Mouse (Mus musculus): Measurements from ENCODE around the gene Wdr83. TPM values are rescaled to one million over a fixed set of nuclear protein-coding genes. Genes with fewer than 3 reads are reported as not detected.
"Not testable (repeated sequence)": the region's sequence is repeated elsewhere in the genome, so short reads cannot be mapped to it uniquely, and the experiment has no call there.

Wdr83 gene
- polyA plus RNA-seq, 1 experiment from 2014 or later: 33.1 TPM

DNA sequence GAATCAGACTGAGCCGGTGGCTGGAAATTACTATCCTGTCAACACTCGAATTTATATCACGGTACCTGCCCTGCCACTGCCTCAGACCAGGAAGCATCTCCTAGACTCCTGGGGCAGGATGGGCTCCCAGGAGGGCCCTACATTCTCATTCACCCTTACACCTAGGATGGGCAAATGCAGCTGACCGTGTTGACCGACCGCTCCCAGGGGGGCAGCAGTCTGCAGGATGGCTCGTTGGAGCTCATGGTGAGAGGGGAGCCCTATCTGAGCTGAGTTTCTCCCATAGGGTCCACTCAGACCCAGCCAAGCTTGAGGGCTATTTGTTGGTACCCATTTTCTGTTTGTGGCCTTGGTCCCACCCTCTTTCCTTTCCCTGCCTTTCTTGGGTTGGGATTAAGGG, 14.5 kb upstream of the Wdr83 start:
- WGBS: 94% methylated on average over 7 of the region's 7 CpGs
- Histone ChIP-seq H3K4me3 (no peak overlapping the region), H3K4me2 (no peak overlapping the region), H3K36me3 (peaks cover 24% of the 10 kb centered on the region), H3K27ac (no peak overlapping the region), H3K4me1 (replicated peaks) (no peaks in the 10 kb centered on the region), H3K27me3 (no peaks in the 10 kb centered on the region), H3K9ac (no peak overlapping the region), H3K9me3 (replicated peaks) (no peaks in the 10 kb centered on the region)
- no peak for ATAC-seq (replicated peaks; ENCODE audit: insufficient number of reproducible peaks, insufficient read depth, low FRiP score, low read depth)

- Histone ChIP-seq H3K36me3 (peaks cover 24% of the 10 kb centered on the region), H3K4me2 (no peak overlapping the region), H3K27ac (no peak overlapping the region), H3K9ac (no peak overlapping the region), H3K9me3 (replicated peaks) (no peaks in the 10 kb centered on the region), H3K4me1 (replicated peaks) (no peaks in the 10 kb centered on the region), H3K4me3 (no peak overlapping the region), H3K27me3 (no peaks in the 10 kb centered on the region)
- no peak for ATAC-seq (replicated peaks; ENCODE audit: insufficient number of reproducible peaks, insufficient read depth, low FRiP score, low read depth)
- WGBS: 88% methylated on average over 13 of the region's 13 CpGs
These were observed 13.9 kb upstream of the Wdr83 start for GRCm38 (mm10) chr8:85095051-85095450.

DNA sequence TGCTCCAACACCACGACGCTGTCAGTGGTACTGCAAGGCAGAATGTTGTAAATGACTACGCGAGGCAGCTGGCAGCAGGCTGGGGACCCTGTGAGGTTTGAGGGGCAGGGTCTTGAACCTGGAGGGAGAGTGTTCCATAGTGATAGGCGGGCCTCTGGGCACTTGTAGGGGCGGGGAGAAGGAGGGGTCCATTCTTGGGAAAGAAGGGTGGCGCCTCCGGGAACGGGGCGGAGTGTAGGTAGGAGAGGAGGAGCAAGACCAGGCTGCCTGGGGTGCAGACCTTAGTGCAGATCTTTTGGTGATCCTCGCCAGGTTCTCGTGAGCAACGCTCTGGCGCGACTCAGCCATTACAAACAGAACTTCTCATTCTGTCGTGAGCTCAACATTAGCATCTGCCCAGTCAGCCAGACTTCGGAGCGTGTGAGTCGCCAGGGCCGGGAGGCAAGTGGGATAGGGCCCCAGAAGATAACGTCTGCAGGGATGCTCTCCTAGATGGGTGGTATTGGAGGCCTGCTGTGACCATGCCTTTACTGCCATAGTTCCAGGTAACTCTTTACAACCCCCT, 10.5 kb upstream of the Wdr83 start:
- Histone ChIP-seq H3K36me3 (peaks cover 31% of the 10 kb centered on the region), H3K9me3 (replicated peaks) (no peaks in the 10 kb centered on the region), H3K4me1 (replicated peaks) (no peaks in the 10 kb centered on the region), H3K9ac (no peak overlapping the region), H3K27ac (no peak overlapping the region), H3K4me2 (no peak overlapping the region), H3K4me3 (no peak overlapping the region), H3K27me3 (no peaks in the 10 kb centered on the region)
- ATAC-seq (replicated peaks; ENCODE audit: insufficient number of reproducible peaks, insufficient read depth, low FRiP score, low read depth): no peak
- 40% methylated on average over 21 of the region's 21 CpGs for WGBS

DNA sequence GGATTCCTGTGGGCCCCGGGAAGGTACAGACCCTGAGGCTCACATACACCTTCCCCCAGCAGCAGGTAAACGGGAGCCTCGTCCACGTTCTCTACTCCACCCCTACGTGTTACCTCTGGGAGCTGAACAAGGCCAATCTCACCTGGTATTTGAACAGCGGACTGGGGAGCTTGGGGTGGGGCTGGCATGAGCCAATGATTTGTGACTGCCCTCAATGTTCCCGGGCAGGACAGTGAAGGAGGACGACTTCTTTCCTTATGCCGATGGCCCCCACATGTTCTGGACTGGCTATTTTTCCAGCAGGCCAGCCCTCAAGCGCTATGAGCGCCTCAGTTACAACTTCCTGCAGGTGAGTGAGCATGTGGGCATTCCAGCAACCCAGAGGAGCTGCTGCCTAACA, 9.8 kb upstream of the Wdr83 start:
- Histone ChIP-seq H3K9ac (no peak overlapping the region), H3K4me3 (no peak overlapping the region), H3K4me2 (no peak overlapping the region), H3K4me1 (replicated peaks) (no peaks in the 10 kb centered on the region), H3K27ac (no peak overlapping the region), H3K27me3 (no peaks in the 10 kb centered on the region), H3K36me3 (peaks cover 26% of the 10 kb centered on the region), H3K9me3 (replicated peaks) (no peaks in the 10 kb centered on the region)
- no peak for ATAC-seq (replicated peaks; ENCODE audit: insufficient number of reproducible peaks, insufficient read depth, low FRiP score, low read depth)
- WGBS: 88% methylated on average over 11 of the region's 11 CpGs

- Histone ChIP-seq H3K9me3 (replicated peaks) (no peaks in the 10 kb centered on the region), H3K36me3 (peaks cover 27% of the 10 kb centered on the region; the same call in 1 of the 2 replicates), H3K4me3 (no peak overlapping the region), H3K9ac (no peak overlapping the region), H3K4me1 (replicated peaks) (peaks cover 8% of the 10 kb centered on the region), H3K4me2 (no peak overlapping the region), H3K27me3 (no peaks in the 10 kb centered on the region), H3K27ac (no peak overlapping the region)
- ATAC-seq (replicated peaks; ENCODE audit: insufficient number of reproducible peaks, insufficient read depth, low FRiP score, low read depth): no peak
- WGBS: 66% methylated on average over 2 of the region's 2 CpGs
These were observed 7.7 kb upstream of the Wdr83 start for GRCm38 (mm10) chr8:85088771-85089170.

DNA sequence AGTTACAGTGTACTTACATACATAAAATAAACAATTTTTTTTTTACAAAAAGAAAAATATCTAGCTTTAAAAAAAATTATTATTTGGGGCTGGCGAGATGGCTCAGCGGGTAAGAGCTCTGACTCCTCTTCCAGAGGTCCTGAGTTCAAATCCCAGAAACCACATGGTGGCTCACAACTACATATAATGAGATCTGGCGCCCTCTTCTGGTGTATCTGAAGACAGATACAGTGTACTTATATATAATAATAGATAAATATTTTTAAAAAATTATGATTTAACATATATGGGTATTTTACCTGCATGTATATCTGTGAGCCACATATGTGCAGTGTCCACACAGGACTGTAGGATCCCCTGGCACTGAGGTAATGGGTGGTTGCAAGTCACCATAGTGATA, 5.1 kb upstream of the Wdr83 start:
- H3K36me3 ChIP-seq: peaks cover 23% of the 10 kb centered on the region; the same call in 1 of the 2 replicates
- no peak overlapping the region for H3K27ac ChIP-seq
- 76% methylated on average over 3 of the region's 3 CpGs for WGBS

DNA sequence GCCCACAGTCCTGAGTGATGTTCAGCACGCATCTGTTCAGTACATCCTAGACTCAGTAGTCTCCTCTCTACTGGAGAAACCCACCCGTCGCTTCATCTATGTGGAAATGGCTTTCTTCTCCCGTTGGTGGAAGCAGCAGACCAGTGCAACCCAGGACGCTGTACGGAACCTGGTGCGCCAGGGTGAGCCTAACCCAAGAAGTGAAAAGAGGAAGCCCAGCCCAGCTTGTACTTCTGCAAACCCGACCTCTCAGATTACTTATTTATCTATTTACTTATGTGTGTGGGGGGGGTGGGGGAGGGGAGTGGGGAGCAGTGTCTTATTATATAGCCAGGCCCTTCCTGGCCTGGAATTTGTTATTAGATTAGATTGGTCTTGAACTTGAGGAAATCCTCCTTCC, 3.5 kb upstream of the Wdr83 start:
- H3K4me3 ChIP-seq: no peak overlapping the region
- no peaks in the 10 kb centered on the region for H3K27me3 ChIP-seq
- H3K36me3 ChIP-seq: peaks cover 23% of the 10 kb centered on the region; the same call in 1 of the 2 replicates
- H3K9me3 ChIP-seq (replicated peaks): no peaks in the 10 kb centered on the region
- no peak overlapping the region for H3K27ac ChIP-seq
- 79% methylated on average over 8 of the region's 8 CpGs for WGBS
- no peak for ATAC-seq (replicated peaks; ENCODE audit: insufficient number of reproducible peaks, insufficient read depth, low FRiP score, low read depth)
- no peak overlapping the region for H3K9ac ChIP-seq
- H3K4me1 ChIP-seq (replicated peaks): peaks cover 32% of the 10 kb centered on the region
- H3K4me2 ChIP-seq: no peak overlapping the region

More for the DNA sequence above, 5.1 kb upstream of the Wdr83 start:
- Histone ChIP-seq H3K27me3 (no peaks in the 10 kb centered on the region), H3K4me1 (replicated peaks) (peaks cover 24% of the 10 kb centered on the region), H3K4me2 (no peak overlapping the region), H3K9ac (no peak overlapping the region), H3K4me3 (no peak overlapping the region), H3K9me3 (replicated peaks) (no peaks in the 10 kb centered on the region)
- ATAC-seq (replicated peaks; ENCODE audit: insufficient number of reproducible peaks, insufficient read depth, low FRiP score, low read depth): no peak

- under 1% methylated on average over 30 of the region's 30 CpGs for WGBS
- H3K4me3 ChIP-seq: peak within 1 kb of the TSS; percentile 91
- H3K4me1 ChIP-seq (replicated peaks): peaks cover 39% of the 10 kb centered on the region
- peak within 1 kb of the TSS; percentile 65 for H3K27ac ChIP-seq
- ATAC-seq (replicated peaks; ENCODE audit: insufficient number of reproducible peaks, insufficient read depth, low FRiP score, low read depth): peak; percentile 85
- H3K9ac ChIP-seq: peak within 1 kb of the TSS; percentile 81
- peak within 1 kb of the TSS; percentile 91 for H3K4me2 ChIP-seq
- H3K9me3 ChIP-seq (replicated peaks): no peaks in the 10 kb centered on the region
- no peaks in the 10 kb centered on the region for H3K27me3 ChIP-seq
- peaks cover 22% of the 10 kb centered on the region; the same call in 1 of the 2 replicates for H3K36me3 ChIP-seq
These were observed 2.2 kb upstream of the Wdr83 start, which contains the start of gene Man2b1 for GRCm38 (mm10) chr8:85083108-85083813. TSS of gene Man2b1 (plus strand) at chr8:85083270.

DNA sequence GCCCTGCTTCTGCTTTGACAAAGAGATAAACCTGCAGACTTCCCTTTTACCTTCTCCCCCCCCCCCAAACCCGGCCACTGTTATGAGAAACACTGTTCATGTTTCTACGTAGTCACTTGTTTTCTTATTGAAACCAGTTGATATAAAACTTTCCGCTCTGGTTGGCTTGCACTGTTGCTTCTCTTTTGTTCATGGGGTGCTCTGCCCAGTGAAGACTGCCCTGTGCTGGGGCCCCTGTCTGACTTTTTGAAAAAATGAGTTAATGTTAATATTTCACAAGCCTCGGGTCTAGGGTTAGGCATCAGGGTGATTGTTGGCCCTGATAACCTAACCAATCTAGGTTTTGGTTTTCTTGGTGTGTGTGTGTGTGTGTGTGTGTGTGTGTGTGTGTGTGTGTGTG, 1.1 kb upstream of the Wdr83 start:
- 77% methylated on average over 4 of the region's 4 CpGs for WGBS
- not testable (repeated sequence) for H3K27ac ChIP-seq; H3K9me3 ChIP-seq (replicated peaks); H3K27me3 ChIP-seq; ATAC-seq (replicated peaks; ENCODE audit: insufficient number of reproducible peaks, insufficient read depth, low FRiP score, low read depth); H3K4me2 ChIP-seq; H3K9ac ChIP-seq
- peaks cover 39% of the 10 kb centered on the region for H3K4me1 ChIP-seq (replicated peaks)
- H3K36me3 ChIP-seq: peaks cover 21% of the 10 kb centered on the region; the same call in 1 of the 2 replicates
- 0 out of 2 replicates have a peak overlapping the region, but pooled peaks have one; percentile 91 for H3K4me3 ChIP-seq

DNA sequence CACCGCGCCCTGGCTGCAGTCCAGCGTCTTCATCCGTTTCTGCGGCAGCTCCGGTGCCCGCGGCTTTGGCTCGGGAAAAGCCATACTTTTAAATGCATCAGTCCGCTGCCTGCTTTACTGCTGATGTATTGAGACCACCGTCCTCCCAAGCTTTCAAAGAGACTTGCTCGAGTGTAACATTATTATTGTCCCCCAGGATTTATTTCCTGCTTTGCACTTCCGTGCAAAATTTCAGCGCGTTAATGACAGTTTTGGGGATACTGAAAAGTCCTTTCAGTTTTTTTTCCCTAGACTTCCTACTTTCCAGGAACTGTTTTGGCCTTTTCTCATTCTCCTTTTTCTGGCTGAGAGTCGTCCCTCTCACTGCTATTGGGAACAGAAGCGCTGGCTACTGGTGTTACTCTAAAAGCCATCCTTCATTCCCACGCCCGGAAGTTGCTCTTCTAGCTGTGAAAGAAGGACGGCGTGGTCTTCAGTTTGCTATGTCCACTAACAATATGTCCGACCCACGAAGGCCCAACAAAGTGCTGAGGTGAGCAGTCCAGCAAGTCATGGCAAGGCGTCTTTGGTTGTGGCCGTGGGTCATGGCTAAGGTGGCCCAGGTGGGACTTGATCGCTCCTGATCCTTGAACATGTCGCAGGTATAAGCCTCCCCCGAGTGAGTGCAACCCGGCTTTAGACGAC, 432 bp downstream of the Wdr83 start, which contains the start of gene Wdr83os:
Gene Wdr83os, plus strand, starts transcription at position 209 of the 684 bp plus-strand sequence.
- H3K27ac ChIP-seq: peak within 1 kb of the TSS; percentile 85
- peak; percentile 14; the same call in 1 of the 2 replicates for ATAC-seq (replicated peaks; ENCODE audit: insufficient number of reproducible peaks, insufficient read depth, low FRiP score, low read depth)

GRCm38 (mm10) chr8:85080214-85080531, 933 bp downstream of the Wdr83 start:
- no peak for ATAC-seq (replicated peaks; ENCODE audit: insufficient number of reproducible peaks, insufficient read depth, low FRiP score, low read depth)
- WGBS: under 1% methylated on average over 25 of the region's 25 CpGs
- Histone ChIP-seq H3K4me2 (peak overlapping the region; percentile 96), H3K9me3 (replicated peaks) (no peaks in the 10 kb centered on the region), H3K9ac (peak overlapping the region; percentile 90), H3K27ac (peak overlapping the region; percentile 85), H3K4me3 (peak overlapping the region; percentile 88), H3K4me1 (replicated peaks) (peaks cover 39% of the 10 kb centered on the region), H3K36me3 (peaks cover 24% of the 10 kb centered on the region), H3K27me3 (no peaks in the 10 kb centered on the region)

More for the DNA sequence above, 432 bp downstream of the Wdr83 start, which contains the start of gene Wdr83os:
- WGBS: under 1% methylated on average over 30 of the region's 30 CpGs
- no peaks in the 10 kb centered on the region for H3K27me3 ChIP-seq
- H3K4me1 ChIP-seq (replicated peaks): peaks cover 39% of the 10 kb centered on the region
- H3K4me2 ChIP-seq: peak within 1 kb of the TSS; percentile 96
- H3K4me3 ChIP-seq: peak within 1 kb of the TSS; percentile 88
- H3K9me3 ChIP-seq (replicated peaks): no peaks in the 10 kb centered on the region
- peak within 1 kb of the TSS; percentile 90 for H3K9ac ChIP-seq
- H3K36me3 ChIP-seq: peaks cover 24% of the 10 kb centered on the region

All from heart, embryonic 15.5 days (tissue).